Mouse (Mus musculus) adipocyte (in vitro differentiated cells): Measurements from ENCODE around the gene Slc30a10.

Experiments
- DNase-seq: peaks from one replicate; pipeline ENCODE4 v3.0.0-alpha.2; 2016; ENCODE audit warnings: low spot score

Slc30a10 gene

DNA sequence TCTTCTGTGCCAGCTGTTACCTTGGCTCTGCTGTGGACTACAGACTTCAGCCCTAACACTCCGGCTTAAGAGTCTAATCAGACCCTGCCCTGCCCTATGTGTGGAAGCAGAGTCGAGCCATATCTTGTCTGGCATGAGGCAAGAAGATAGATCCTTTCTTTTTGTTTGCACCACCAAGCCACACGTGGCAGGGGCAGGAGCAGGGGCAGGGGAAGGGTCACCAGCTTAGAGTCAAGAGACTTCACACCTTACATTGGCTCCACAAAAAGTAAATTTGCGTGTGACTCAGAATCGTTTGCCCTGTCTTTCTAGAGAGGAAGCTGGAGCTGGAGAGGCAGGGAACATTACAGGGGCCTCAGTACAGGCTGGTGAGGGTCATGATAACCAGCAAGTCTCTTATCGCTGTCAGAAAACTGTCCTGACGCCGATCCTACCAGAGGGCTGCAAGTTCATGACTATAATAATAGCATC lies 14.9 kb downstream of the Slc30a10 start:
- DNase-seq = no peak

DNA sequence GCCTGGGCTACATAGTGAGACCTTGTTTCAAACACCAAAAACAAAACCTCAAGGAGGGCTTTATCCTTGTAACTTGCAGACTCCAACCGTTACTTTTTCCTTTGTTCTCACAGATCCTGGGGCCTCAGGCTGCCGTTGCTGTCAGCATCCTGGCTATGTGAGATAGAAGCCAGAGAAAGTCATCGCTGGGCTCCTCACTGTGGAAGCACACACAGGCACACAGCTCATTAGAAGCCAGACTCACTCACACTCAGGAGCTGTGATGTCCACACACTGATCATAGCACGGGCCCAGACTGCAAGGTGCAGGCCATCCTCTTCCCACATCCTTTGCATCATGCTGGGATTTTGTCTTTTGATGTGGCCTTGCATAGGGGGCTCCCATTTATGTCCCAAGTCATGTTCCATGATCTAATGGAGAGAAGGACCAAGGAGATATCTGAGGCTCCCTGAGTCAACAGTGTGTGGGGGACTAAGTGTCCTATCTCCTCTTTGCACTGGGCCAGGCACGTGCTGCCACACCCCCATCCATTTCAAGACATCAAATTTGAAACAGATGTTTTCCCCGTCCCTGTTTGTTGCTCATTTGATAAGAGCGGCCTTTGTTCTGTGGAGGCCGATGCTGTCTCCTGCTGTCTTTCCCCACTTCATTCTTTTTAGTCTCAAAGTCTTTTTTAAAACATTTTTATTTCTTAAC lies 17.5 kb downstream of the Slc30a10 start:
- no peak for DNase-seq

DNA sequence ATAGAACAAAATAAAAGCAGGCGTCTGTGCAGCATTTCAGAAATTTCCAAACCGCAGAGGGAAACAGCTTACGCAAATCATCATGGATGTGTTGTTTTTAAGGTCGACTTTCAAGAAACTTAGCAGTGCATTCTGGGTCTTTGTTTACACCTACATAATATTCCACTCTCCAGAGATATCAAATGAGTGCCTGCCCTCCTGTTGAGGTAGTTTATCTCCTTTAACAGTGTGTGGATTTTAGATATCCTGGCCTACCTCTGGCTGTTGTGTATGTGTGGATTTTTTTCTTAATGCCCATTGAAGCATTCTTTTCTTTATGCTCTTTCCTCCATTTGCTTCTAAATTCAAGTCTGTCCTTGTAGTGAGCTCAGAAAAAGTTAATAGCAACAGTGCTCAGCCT lies 18.1 kb downstream of the Slc30a10 start:
- no peak for DNase-seq

DNA sequence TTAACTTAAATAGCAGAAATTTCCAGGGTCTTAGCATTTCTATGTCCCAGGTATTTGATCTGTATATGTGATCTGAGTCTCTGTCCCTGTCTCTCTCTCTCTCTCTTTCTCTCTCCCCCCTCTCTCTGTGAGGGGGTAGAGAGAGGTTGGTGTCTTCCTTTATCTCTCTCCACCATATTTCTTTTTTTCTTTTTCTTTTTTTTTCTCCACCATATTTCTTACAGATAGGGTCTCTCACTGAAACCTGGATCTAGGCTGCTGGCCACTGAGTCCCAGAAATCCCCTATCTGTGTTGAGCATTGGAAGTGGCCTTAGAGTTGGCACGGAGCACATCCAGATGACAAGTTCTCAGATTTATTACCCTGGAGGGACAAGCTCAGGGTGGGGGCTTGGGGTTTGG lies 18.8 kb downstream of the Slc30a10 start:
- no peak for DNase-seq

DNA sequence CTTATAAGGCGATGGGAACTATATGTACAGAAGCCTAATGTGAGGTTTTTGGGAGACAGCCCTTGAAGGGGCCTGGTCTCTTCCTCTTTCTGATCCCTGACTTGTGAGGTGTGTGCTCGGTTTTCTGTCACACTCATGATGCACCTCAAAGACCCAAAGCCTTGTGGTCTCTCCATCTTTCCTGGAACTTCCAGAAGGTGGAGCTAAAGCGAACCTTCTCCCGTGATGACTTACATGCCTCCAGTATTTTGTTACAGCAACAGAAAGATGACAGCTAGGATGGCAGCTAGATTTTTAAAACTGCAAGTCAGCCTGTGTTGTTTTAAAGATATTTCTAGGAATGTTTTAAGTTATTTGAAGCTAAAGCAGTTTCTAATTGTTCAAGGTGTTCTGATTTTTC lies 25.2 kb downstream of the Slc30a10 start:
- no peak for DNase-seq

DNA sequence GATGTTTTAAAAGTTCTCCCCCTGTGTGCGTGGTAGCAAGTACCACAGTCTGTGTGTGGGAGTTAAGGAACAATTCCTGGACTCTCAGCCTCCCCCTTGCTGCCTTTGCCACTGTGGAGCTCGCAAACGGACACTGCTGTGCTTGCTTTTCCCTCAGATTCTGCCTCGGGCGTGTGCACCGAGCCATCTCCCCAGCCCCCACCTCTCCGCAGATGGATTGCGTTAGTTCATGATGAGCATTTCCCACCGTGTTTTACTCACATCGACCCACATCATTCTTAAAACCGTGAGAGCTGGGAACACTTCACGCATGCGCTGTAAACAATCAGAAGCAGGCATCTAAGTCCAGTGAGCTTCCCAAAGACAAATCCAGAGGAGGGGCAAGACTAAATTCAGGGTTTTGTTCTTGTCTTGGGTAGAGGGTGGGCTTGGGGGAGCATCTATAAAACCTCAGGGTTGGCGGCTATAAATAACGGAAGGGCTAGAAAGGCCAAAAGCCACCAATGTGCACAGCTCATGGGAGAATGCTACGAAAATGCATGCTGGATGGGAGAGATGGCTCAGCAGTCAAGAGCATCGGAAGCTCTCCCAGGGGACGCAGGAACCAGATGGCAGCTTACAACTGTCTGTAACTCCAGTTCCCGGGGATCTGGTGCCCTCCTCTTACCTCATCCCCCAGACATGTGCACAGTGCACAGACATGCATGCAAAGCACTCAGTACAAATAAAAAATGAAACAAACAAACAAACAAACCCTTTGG lies 27.5 kb downstream of the Slc30a10 start:
- DNase-seq = no peak

DNA sequence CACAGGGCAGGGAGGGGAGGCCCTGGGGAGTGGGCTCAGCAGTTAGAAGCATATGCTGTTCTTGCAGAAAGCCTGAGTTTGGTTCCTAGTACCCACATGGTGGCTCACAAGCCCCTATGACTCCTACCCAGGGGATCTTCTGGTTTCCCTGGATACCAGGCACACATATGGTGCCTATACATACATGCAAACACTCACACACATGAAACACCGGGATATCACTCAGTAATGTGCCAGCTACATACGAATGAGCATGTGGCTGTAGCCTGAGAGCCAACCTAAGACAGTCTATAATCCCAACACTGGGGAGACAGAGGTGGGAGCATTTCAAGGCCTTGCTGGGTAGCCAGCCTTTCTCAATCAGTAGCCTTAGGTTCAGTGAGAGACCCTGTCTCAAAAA lies 28.1 kb downstream of the Slc30a10 start:
- no peak for DNase-seq

DNA sequence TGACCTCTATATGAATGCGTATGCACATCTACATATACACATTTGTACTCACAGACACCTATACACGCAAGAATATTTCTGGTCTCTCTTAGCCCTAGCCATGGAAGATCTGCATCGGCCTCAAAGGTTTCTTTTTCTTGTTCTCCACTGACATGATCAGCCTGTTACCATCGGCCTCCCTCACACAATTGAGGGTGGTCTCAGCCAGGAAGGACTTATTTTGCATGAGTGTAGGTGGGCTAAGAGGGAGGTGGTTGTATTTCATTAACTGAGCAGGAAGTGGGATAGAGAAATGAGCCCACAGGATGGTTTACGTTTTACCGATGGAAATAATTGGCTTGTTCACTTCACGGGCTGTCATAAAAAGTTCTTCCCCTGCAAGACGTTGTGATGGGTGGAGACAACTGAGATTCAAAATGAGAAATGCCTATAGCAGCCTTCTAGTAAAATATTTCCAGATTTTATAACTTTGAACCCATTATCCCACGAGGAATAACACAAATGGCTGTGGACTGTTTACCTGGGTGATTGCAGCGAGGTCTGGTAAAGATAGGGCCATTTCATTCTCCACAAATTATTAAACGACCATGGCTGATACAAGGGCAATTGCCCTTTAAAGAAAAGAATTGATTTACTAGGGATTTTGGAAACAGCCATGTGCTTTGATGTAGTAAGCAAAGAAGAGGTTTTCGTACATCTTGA lies 28.9 kb downstream of the Slc30a10 start:
- no peak for DNase-seq

DNA sequence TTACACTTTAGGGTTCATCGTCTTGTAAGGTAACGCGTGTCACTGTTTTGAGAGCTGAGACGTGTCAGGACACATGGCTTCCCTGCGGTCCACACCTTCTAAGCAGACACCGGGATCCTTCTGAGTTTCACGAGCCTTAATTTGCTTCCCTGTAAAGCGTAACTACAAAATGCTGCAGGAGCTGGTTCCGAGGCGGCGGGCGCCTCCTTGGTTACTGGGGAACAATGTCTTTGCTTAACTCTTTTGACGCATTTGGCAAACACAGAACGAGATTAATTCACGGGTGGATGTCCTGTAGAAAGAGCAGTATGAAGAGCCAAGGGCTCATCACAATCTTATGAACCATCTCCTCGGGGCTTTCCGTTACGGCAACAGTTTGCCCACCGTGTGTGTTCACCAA lies 29.6 kb downstream of the Slc30a10 start:
- DNase-seq = no peak

DNA sequence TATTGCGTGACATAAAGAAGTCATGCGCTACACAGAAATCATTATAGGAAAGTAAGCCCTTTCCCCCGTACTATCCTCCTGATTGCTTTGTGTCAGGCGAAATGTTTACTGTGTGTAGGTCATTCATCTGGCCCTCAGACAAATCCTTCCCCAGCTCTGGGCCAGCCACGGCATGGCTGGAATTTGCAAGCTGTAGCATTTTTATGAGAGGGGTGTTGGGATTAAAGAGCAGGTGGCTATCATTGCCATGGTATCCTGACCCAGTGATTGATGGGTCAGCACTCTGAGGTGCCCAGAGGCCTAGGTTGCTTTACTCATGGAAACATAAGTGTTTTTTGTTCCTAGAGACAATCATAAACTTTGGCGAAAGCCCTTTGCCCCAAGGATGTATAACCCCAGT lies 35.2 kb downstream of the Slc30a10 start:
- no peak for DNase-seq

DNA sequence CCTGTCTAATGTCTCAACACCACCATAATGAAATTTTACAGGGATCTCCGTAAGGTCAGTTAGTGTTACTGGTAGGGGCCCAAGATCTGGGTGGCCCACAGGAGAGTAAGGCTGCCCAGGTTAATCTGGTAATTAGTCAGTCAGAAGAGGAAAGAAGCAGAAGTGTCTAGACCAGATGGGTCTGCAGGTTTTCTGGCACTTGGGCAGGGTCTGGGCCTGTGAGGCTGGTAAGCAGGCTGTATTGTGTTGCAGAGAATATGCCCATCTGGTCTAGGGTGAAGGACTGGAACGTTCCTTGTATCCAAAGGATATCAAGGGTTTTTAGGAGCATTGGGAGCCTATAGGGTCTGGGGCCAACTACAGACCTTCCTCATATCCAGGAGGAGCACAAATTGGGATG lies 36.0 kb downstream of the Slc30a10 start:
- no peak for DNase-seq

DNA sequence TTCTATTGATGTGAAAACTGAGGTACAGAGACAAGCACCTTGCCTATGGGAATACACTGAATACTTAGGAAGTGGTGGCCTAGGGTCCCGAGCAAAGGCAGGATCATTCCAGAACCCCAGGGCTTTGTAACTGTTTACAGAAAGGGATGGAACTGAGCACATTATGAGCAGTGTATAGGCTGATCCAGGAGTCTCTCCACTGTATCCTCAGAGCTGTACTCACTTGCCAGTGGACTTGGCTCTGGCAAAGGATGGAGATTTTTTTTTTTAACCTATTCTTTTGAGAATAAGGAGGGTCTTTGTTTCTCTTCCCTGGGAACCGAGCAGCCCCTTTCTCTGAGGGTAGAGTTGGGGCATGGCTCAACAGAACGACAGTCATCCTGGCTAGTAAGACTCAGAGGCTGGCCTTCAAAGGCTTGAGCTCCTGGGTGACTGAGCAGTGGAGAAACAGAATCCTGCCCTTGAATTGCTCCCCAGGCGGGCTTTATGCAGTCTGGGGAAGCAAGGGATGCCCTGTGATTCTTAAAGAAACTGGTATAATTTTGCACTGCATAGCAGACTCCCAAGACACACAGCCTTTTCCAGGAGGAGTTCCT lies 38.9 kb downstream of the Slc30a10 start:
- no peak for DNase-seq

DNA sequence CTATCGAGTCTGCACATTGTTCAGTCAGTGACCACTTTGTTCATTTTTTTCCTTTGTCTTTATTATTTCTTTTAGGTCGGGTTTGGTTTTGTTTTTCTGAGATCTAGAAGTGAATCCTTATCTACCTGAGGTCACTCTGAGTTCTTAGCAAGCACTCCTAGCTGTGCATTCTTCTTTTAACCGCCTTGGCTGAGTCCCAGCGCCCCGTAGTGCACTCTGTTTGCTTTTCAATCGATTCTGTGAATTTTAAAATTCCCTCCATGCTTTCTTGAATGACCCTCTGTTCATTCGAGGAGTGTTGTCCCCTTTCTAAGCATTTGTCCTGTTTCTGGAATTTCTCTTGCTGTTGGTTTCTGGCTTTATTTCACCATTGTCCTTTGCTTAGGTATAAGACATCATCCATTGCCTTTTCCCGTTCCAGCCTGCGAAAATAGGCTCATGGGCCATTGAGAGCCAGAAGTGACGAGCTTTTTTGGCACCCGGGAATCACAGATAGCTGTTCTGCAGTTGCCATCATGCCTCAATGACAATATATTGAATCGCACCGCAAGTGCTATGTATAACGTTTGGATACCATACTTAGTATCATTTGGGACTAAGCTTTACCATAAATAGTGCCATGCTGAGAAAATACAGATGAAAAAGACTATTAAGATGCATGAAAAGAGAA lies 42.3 kb downstream of the Slc30a10 start:
- no peak for DNase-seq

DNA sequence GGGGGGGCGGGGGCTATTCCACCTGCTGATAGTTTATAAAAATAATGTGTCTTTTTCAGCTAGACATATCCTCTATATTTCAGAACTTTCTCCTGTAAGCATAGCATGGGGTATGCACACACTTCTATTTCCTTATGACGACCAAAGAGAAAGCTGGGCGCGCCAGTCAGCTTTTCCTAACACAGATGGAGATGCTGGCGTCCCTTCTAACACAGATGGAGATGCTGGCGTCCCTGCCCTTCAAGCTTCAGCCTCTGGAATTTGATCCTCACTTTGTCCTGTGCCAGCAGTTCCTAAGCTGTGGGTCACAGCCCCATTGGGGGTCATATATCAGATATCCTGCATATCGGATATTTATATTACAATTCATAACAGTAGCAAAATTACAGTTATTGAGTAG lies 46.0 kb downstream of the Slc30a10 start:
- DNase-seq = no peak

DNA sequence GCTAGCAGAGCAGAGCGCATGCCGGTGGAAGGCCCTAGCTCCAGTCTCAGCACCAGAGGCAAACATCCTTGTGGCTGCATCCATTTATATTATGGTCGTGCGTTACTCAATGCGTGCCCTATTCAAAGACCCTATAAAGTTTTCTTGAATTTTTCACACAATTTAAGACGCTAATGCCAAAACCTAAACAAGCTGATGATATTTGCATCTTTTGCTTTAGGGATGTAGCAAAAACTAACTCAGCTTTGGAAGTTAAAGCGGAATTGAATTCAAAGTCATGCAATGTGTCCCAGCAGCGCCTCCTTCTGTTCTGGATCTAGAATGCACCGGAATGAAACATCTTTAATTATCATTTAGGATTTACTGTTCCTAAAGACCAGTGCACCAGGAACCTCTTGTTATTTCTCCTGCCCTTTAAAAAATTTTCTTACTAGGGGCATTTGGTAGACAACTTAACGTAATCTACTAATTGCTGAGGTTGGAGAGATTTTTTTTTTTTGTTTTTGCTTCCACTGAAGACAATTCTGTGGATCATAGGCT lies 47.2 kb downstream of the Slc30a10 start:
- DNase-seq = peak; percentile 12

DNA sequence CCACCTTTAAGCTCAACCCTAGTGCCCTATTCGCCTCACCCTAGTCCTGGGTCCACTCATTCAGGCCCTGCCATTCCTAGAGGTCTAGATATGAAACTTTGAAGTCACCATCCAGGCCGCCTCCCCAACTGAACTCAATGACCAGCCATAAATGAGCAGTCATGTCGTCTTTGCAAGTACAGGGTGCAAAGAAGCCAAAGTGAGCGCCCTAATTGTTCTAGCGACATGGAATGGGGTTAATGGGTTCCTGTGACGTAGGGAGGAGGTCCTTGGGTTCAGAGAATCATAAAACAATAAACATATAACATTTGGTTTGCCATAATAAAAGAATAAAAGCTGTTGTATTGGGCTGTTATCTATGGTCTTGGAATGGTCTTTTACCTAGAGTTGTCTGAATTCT lies 47.9 kb downstream of the Slc30a10 start:
- DNase-seq = no peak

DNA sequence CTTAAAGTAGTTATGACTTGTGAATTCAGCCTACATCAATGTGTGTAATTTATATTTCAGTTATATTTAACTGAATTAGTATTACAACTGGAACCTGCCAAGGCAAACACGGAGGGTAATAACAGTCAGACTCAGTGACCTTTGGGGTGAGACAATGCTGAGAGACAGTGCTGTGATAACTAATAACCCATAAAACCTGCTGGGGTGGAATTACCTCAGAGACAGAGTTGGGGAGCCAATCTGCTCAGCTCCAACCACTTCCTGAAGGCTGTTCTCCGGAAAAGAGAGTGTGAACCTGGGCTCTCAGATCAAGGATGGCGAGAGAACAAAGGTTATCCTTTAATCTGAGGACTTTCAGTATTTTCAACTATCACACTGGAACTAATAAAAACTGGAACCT lies 54.4 kb downstream of the Slc30a10 start:
- no peak for DNase-seq

DNA sequence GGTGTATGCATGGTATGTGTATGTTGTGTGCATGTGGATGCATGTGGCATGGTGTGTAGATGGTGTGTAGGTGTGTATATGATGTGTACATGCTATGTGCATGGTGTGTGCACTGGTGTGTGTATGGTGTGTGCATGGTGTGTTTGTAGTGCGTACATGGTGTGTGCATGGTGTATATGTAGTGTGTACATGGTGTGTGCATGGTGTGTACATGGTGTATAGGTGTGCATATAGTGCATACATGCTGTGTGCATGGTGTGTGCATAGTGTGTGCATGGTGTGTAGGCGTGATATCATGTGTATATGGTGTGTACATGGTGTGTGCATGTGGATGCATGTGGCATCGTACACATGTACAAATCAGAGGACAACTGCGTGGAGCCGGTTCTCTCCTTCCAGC lies 56.7 kb downstream of the Slc30a10 start:
- no peak for DNase-seq

DNA sequence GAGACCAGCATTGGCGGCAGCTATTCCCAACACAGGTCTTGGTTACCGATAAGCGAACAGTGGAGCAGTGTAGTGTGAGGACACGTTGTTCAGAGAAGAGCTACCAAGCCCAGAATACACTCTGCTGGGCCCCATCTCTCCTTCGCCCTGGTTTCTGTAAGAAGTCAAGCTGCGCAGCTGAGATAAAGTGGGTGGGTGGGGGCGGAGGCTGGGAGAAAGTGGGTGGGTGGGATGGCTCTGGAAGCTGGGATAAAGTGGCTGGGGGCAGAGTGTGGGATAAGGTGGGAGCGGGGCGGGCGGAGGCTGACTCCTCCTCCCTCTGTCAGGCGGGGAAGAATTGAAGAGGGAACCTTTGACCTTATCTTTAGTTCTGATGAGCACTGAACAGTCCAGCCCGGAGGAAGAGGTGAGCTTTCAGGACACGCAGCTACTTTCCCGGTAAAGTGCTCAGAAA lies 60.9 kb downstream of the Slc30a10 start:
- no peak for DNase-seq

DNA sequence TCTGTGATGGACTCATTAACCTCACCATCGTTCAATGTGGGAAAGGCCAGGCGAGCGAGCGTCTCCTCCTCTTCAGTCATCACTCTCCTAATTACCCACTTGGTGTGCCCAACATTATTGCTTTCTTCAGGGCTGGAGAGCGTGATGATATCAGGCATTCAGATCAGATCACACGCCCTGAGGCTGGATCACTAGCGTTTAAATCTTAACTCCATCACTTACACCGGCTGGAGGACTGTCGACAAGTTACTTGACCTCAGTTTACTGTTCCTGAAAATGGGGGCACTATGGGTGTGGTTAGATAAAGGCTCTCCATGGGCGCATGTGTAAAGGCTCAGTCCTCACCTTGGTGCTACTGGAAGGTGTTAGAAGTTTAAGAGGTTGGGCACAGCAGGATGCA lies 61.4 kb downstream of the Slc30a10 start:
- no peak for DNase-seq

DNA sequence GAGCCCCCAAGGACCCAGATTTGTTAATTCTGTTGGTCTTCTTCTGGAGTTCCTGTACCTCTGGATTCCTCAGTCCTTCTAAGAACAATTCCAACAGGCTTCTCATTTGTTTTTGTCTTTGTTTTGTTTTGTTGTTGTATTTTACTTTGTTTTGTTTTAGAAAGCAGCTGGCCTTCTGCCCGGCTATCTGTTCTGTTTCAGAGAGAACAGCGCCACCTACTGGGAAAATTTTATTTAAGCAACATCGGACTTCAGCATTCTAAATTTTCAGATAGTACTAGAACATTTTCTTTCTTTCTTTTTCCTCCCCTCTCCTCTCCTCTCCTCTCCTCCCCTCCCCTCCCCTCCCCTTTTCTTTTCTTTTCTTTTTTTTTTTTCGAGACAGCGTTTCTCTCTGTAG lies 62.9 kb downstream of the Slc30a10 start:
- peak; percentile 79 for DNase-seq
